Mouse (Mus musculus) liver, adult 2 months (tissue): ENCODE data around the gene Il3. TPM values are rescaled to one million over a fixed set of nuclear protein-coding genes. Genes with fewer than 3 reads are reported as not detected.

Experiments
- DNase-seq: peaks from one replicate; pipeline ENCODE4 v3.0.0-alpha.2; 2011; ENCODE audit warnings: low read depth, low spot score; ENCODE audit errors: extremely low read depth
- H3K27ac ChIP-seq: fragments of 200-500 bp; replicated peaks from 2 replicates; pipeline ENCODE4 v1.5.1; 2012; ENCODE audit warnings: low read depth, mild to moderate bottlenecking, control low read depth, inconsistent platforms, low read length; ENCODE audit not compliant: insufficient read depth
- H3K27me3 ChIP-seq: fragments of 200-500 bp; 2 replicates; pipeline ENCODE4 v1.6.1; 2012; ENCODE audit warnings: mild to moderate bottlenecking, moderate library complexity, low read length, inconsistent platforms; ENCODE audit not compliant: control insufficient read depth, insufficient read depth
- H3K36me3 ChIP-seq: fragments of 200-500 bp; 2 replicates; pipeline ENCODE4 v1.6.1; 2012; ENCODE audit warnings: low read length, inconsistent platforms; ENCODE audit not compliant: control insufficient read depth, insufficient read depth
- H3K4me1 ChIP-seq: fragments of 200-500 bp; 2 replicates; pipeline ENCODE4 v1.6.1; 2011; ENCODE audit warnings: low read length; ENCODE audit not compliant: control insufficient read depth, insufficient read depth
- H3K4me3 ChIP-seq: fragments of 200-500 bp; 2 replicates; pipeline ENCODE4 v1.5.1; 2011; ENCODE audit warnings: low read depth, mild to moderate bottlenecking, control low read depth, low read length, moderate library complexity; ENCODE audit not compliant: insufficient read depth
- H3K79me2 ChIP-seq: fragments of 200-500 bp; 2 replicates; pipeline ENCODE4 v1.6.1; 2012; ENCODE audit warnings: inconsistent platforms, mild to moderate bottlenecking, low read length, moderate library complexity; ENCODE audit not compliant: control insufficient read depth, insufficient read depth
- H3K9ac ChIP-seq: fragments of 200-500 bp; 2 replicates; pipeline ENCODE4 v1.6.1; 2012; ENCODE audit warnings: low read depth, mild to moderate bottlenecking, control low read depth, inconsistent platforms, low read length
- CTCF ChIP-seq: fragments of 200-500 bp; IDR thresholded peaks from 2 replicates; pipeline ENCODE4 v1.5.1; 2011; ENCODE audit warnings: low read depth, low read length, control low read depth
- POLR2A ChIP-seq: fragments of 200-500 bp; IDR thresholded peaks from 2 replicates; pipeline ENCODE4 v1.6.1; 2011; ENCODE audit warnings: low read length, control low read depth; ENCODE audit not compliant: insufficient read depth; ENCODE audit errors: extremely low read depth
- WGBS: fragments of 180-500 bp; shearing (Covaris S2); methylation state at CpG from one replicate; pipeline ENCODE4 v1.1.7; 2018; 5-methylcytosine and 5-hydroxymethylcytosine counted together
- polyA plus RNA-seq: library from polyadenylated mRNA; depleted of rRNA; stranded (reverse); fragments of >200 nt; gene quantifications from 2 replicates; pipeline ENCODE4 v1.2.3, GENCODE M21; 2012
- total RNA-seq: library from RNA; depleted of rRNA; stranded (reverse); fragments of >200 nt; gene quantifications from 2 replicates; pipeline ENCODE4 v1.2.3, GENCODE M21; 2014

The Il3 gene
- total and polyA plus RNA-seq, 2 experiments: not detected

- Histone ChIP-seq H3K9ac (no peak overlapping the region), H3K27ac (no peak overlapping the region)
- TF ChIP-seq POLR2A: no peak
- TF ChIP-seq CTCF: no peak
Observed at GRCm38 (mm10) chr11:54269191-54269896, 2.3 kb upstream of the Il3 start.

DNA sequence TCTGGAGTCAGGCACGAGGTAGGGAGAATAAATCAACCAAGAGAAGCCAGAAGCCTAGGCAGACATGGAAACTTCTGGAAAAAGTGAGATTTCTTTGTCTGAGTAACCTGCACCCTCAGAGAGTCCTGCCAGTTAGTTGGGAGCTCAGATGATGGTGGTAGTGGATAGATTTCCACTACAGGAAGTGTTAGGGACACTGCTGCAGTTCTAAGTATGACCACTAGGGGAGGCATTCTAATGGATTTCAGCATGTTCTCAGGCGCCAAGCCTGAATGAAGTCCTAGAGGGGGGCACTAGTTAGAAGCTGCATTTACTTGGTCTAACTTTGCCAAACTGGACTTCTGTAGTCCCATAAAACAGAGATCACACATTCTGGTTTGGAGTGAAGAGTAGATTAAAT is 2.5 kb downstream of the Il3 start:
- Histone ChIP-seq H3K4me1 (no peaks in the 10 kb centered on the region), H3K27me3 (no peaks in the 10 kb centered on the region), H3K36me3 (no peaks in the 10 kb centered on the region), H3K4me3 (no peak overlapping the region), H3K9ac (no peak overlapping the region), H3K79me2 (no peaks in the 10 kb centered on the region), H3K27ac (no peak overlapping the region)
- DNase-seq: peak; percentile 42
- WGBS: 50% methylated on average over 2 of the region's 2 CpGs
- TF ChIP-seq CTCF (peak; percentile 41; the same call in 1 of the 2 replicates), POLR2A (no peak)

More at GRCm38 (mm10) chr11:54269191-54269896, 2.3 kb upstream of the Il3 start:
- no peaks in the 10 kb centered on the region for H3K4me1 ChIP-seq
- H3K4me3 ChIP-seq: no peak overlapping the region
- WGBS: 78% methylated on average over 3 of the region's 3 CpGs
- no peaks in the 10 kb centered on the region for H3K27me3 ChIP-seq
- H3K79me2 ChIP-seq: no peaks in the 10 kb centered on the region
- DNase-seq: no peak
- no peaks in the 10 kb centered on the region for H3K36me3 ChIP-seq

- no peak overlapping the region for H3K27ac ChIP-seq
- H3K4me3 ChIP-seq: no peak overlapping the region
- H3K9ac ChIP-seq: no peak overlapping the region
- no peaks in the 10 kb centered on the region for H3K4me1 ChIP-seq
- no peaks in the 10 kb centered on the region for H3K79me2 ChIP-seq
- no peak for TF ChIP-seq CTCF
- no peak for TF ChIP-seq POLR2A
- no peaks in the 10 kb centered on the region for H3K27me3 ChIP-seq
- WGBS: 24% methylated on average over 1 of the region's 1 CpGs
- no peaks in the 10 kb centered on the region for H3K36me3 ChIP-seq
- DNase-seq: no peak
Observed at GRCm38 (mm10) chr11:54263405-54264031, 3.6 kb downstream of the Il3 start.

DNA sequence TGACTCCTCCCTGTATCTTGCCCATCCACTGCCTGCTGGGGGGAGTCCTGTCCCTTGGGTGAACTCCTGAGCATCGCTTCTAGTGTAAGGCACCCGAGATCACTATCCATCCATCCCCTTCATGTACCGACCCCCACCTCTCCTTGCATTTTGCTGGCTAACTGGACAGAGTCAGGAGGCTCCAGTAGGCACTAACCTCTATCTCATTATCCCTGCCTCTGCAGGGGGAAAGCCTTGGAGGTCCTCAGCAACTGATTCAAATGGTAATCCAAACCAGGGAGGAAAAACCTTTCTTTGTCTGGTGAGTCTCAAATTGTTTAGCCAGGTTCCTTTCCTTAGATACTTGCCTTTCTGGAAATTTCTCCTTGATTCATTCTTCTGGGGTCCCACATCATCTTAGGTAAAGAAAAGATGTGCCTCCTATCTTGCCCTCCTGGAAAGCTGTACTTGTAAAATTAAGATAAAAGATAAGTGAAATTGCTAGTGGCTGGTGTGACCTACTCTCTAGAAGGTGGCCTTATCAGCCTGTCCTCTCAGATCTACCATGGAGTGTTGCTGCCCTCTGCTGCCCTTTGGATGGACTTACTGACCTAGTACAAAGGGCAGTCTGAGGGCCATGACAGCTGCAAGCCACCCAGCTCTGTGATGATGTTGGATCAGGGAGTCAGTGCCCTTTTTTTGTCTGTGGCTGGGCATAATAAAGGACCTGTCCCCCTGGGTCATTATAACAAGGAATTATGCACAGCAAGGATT is 10.3 kb downstream of the Il3 start:
- Histone ChIP-seq H3K4me1 (no peaks in the 10 kb centered on the region), H3K9ac (no peak overlapping the region), H3K4me3 (no peak overlapping the region), H3K27me3 (no peaks in the 10 kb centered on the region), H3K27ac (no peak overlapping the region), H3K79me2 (no peaks in the 10 kb centered on the region), H3K36me3 (no peaks in the 10 kb centered on the region)
- 78% methylated on average over 3 of the region's 3 CpGs for WGBS
- TF ChIP-seq POLR2A: no peak
- peak; percentile 78 for TF ChIP-seq CTCF
- peak; percentile 76 for DNase-seq

GRCm38 (mm10) chr11:54254114-54254513 is 13.0 kb downstream of the Il3 start:
- H3K27me3 ChIP-seq: no peaks in the 10 kb centered on the region
- TF ChIP-seq CTCF: no peak
- no peak for TF ChIP-seq POLR2A
- WGBS: 41% methylated on average over 4 of the region's 4 CpGs
- no peaks in the 10 kb centered on the region for H3K79me2 ChIP-seq
- no peak for DNase-seq
- no peaks in the 10 kb centered on the region for H3K4me1 ChIP-seq
- no peaks in the 10 kb centered on the region for H3K36me3 ChIP-seq
- no peak overlapping the region for H3K4me3 ChIP-seq
- H3K27ac ChIP-seq: no peak overlapping the region
- no peak overlapping the region for H3K9ac ChIP-seq
